In genomic region chr17:33719736-33720378, GRCm38 (mm10) we compare ENCODE assay signal across 20 mouse cellular contexts. TPM values are rescaled to one million over a fixed set of nuclear protein-coding genes. Genes with fewer than 3 reads are reported as not detected.
A peak's percentile ranks its signal among the peaks of the same experiment; 100 is the strongest.
DNase-seq lines count a peak whose midpoint lies in the region; ATAC-seq lines count a peak whose summit lies in the region.
"Had no signal": no experiment of that assay in that cellular context is flagged by ENCODE, and none has a peak within 500 bp of the region (broad histone marks: within the 10 kb centered on the region; RNA-seq: fewer than 3 reads in every experiment).

No protein-coding gene starts in this region.

- intact Hi-C loops in left cerebral cortex, postnatal 10 days (cut with DNase I), result no loop called here

- peak; percentile 58 for ATAC-seq in frontal cortex, adult (ENCODE audit: low TSS enrichment)

- no peak for DNase-seq in frontal cortex, postnatal 14 days (ENCODE audit: low spot score in 2 of 2)
- DNase-seq in left cerebral cortex, adult 18-20 months (ENCODE audit: low spot score in 2 of 2), result peak; percentile 10 to 26
- DNase-seq in left cerebral cortex, postnatal 10 days (ENCODE audit: extremely low spot score in 1 of 2, low spot score in 2 of 2), result no peak
- peak; percentile 40 for DNase-seq in right cerebral cortex, adult 18-20 months
- DNase-seq in right cerebral cortex, postnatal 10 days (ENCODE audit: low spot score in 2 of 2), result no peak
- peak; percentile 38 for DNase-seq in 3T3-L1 (ENCODE audit: low read depth, low spot score)
- no peak for DNase-seq in thymus, postnatal 4 days
- DNase-seq: adrenal gland, adult 2 months; adrenal gland, postnatal 14 days; B cell, adult 2 months; cerebellum, adult 8-10 months; cerebellum, postnatal 10 days; cerebellum, postnatal 36 days; embryo, embryonic 11 days; gastrocnemius, adult 2 months; gastrocnemius, postnatal 14 days; heart, adult 18-20 months; heart, postnatal 10 days; heart, postnatal 36 days had no signal

RNA-seq across cellular contexts. Expression of gene March2, which starts 1.4 kb away (rescaled TPM):
- total RNA-seq in left cerebral cortex, adult 18-20 months (2021), result 10 to 100 TPM; 90.0 to 90.1 TPM
- total RNA-seq in left cerebral cortex, postnatal 10 days (2021), result 10 to 100 TPM; 81.5 to 82.1 TPM

RNA-seq across cellular contexts. Expression of gene Hnrnpm, which starts 33.2 kb away (rescaled TPM):
- 100 to 1,000 TPM; 129 to 143 TPM for total RNA-seq in left cerebral cortex, adult 18-20 months (2021)
- 100 to 1,000 TPM; 113 to 115 TPM for total RNA-seq in left cerebral cortex, postnatal 10 days (2021)

RNA-seq across cellular contexts. Expression of gene Rab11b, which starts 40.5 kb away (rescaled TPM):
- total RNA-seq in left cerebral cortex, adult 18-20 months (2021), result 100 to 1,000 TPM; 359 to 382 TPM
- 100 to 1,000 TPM; 336 to 350 TPM for total RNA-seq in left cerebral cortex, postnatal 10 days (2021)

Comparison
In these comparisons a context has a peak if more than half of its experiments do, and no peak if none do; other contexts are left out.
1. DNase-seq: peak in left cerebral cortex, adult 18-20 months (2 of 2), right cerebral cortex, adult 18-20 months (single experiment) and 3T3-L1 (single experiment); none in frontal cortex, postnatal 14 days (0 of 2), left cerebral cortex, postnatal 10 days (0 of 2), right cerebral cortex, postnatal 10 days (0 of 2) and thymus, postnatal 4 days (single experiment).